Mouse (Mus musculus): ENCODE measurements around the gene Pkmyt1.
"Not testable (repeated sequence)": the region's sequence is repeated elsewhere in the genome, so short reads cannot be mapped to it uniquely, and the experiment has no call there.

The Pkmyt1 gene

DNA sequence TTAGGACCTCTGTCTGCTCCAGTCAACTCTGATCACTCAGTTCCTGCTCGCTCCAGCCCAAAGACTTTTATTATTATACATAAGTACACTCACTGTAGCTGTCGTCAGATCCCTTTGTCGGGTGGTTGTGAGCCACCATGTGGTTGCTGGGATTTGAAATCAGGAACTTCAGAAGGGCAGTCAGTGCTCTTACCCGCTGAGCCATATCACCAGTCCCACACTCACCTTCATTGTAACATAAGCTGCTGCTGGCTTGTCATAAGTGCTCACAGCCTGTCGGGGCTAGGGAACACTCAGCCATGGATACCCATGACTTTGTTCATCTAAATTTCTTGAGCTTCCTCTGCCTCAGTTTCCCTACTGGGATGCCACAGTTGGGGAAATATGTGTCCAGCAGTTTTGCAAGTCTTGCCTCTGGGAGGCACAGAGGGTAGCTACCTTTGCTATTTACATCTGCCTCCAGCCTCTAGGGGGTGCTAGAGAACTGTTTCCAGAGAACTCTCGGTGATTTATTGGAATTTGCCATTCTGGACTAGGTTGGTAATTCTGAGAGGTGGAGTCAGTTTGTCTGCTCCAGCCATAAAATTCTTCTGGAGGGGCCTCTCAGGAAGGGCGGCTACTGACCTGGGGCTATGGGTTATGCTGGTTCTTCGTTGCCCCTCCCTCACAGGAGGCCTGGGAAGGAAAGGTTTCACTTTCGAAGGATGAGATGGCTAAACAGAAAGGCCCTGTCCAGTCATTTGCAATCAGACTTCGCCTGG, 22.7 kb downstream of the Pkmyt1 start:
- DNase-seq, result peak; percentile 69

DNA sequence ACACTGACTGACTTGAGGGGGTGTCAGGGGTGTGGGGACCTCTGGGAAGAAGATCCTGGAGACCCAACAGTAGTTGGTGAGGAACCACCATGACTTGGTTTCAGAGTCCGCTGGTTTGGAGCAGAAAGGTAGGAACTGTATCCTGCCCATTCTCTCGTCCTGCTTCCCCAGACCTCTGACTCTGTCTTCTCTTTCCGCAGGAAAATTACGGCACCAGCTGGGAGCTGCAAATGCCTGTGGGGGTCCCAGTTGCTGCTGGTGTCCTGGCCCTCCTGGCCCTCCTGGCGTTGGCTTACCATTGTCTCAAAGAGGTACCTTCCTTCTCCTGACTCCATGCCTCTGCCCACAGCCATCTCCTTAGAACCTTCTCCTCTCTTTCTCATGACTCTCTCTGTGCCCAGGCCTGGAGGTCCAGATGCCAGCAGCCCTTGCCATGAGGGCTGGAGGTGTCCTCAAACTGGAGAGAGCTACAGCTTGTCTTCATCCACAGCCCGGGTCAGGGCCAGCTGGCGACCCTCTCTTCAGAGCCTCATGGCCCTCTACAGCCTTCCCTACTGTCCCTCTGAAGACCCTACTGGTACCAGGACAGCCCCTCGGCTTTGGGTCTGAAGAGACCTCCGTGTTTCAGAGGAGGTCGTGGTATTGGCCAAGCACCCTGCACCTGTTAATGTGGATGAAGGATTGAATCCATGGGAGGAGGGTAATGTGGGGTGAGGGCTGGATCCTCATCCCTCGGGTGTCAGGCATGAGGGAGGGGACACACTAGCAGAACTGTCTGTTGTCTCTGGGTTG, 23.5 kb downstream of the Pkmyt1 start:
- no peak for DNase-seq

DNA sequence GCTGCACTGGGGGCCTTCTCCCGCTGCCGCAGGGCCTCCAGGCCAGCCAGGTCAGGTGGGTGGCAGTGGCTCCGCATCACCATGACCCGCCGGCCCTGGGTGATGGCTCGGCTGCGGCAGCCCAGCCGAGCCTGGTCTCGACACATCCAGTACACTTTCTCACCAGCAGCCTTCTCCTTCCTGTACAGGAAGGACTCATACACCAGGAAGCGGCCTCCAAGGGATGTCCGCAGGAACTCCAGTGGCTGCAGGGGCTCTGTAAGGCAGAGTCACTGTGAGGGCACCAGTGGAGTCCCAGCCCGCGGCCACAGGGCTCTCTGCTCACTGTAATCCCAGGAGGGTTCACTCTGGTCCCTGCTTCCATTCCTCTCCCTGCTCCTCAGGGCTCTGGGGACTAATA, 29.6 kb downstream of the Pkmyt1 start:
- no peak for DNase-seq

DNA sequence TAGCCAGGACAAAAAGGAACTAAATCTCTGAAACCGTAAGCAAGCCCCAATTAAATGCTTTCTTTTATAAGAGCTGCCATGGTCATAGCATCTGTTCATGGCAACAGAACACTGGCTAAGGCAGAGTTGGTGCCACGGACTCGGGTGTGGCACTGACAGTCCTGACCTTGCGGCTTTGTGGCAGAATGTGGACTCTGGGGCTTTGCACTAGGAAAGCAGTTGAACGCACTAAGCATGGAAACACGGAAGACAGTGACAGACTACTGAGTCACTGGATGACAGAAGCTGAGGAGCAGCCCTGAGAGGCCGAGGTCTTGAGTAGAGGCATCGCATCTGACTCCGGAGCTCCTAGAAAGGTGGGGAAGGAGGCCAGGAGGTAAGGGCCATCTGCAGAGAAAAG, 31.4 kb downstream of the Pkmyt1 start:
- DNase-seq, result no peak

- no peak for DNase-seq
These were observed 32.7 kb downstream of the Pkmyt1 start for GRCm38 (mm10) chr17:23758801-23759200.

- no peak for DNase-seq
These were observed 34.1 kb downstream of the Pkmyt1 start for GRCm38 (mm10) chr17:23760231-23760630.

DNA sequence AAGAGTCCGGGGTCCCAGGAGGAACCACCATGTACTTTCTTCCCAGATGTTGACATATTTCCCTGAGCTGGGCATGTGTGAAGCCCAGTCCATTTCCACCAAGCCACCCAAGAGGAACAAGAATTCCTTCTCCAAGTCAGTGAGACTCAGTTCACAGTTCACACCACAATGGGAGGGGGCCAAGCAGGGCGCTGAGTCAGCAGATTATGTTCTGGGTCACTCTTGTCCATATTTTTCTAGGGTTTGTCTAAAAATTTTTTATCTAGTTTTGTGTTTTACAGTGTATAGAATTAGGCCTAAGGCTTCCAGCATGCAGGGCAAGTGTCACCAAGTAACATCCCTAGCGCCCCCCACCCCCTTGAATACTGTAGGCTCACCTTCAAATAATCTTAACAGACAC, 35.0 kb downstream of the Pkmyt1 start:
- no peak for DNase-seq

GRCm38 (mm10) chr17:23762976-23763375, 36.8 kb downstream of the Pkmyt1 start:
- no peak for DNase-seq

- no peak for DNase-seq
These were observed 44.4 kb downstream of the Pkmyt1 start for GRCm38 (mm10) chr17:23770493-23770892.

DNA sequence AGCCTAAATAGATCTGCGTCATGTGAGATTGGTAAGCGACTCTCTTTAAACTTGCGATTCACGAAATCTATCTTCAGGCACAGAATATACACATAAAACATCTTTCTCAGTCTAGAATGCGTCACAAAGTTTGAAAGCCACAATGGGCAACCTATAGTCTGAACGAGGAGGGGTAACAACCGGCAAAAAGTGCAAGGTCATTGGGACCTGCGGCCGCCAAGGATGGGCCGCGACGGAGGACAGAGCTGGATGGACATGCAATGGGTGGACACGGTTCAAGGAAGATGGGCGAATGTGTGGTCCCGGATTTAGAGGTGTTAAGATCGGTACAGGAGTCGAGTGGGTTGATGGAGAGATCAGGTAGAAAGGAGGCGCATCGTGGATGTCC, 44.8 kb downstream of the Pkmyt1 start:
- DNase-seq, result no peak

DNA sequence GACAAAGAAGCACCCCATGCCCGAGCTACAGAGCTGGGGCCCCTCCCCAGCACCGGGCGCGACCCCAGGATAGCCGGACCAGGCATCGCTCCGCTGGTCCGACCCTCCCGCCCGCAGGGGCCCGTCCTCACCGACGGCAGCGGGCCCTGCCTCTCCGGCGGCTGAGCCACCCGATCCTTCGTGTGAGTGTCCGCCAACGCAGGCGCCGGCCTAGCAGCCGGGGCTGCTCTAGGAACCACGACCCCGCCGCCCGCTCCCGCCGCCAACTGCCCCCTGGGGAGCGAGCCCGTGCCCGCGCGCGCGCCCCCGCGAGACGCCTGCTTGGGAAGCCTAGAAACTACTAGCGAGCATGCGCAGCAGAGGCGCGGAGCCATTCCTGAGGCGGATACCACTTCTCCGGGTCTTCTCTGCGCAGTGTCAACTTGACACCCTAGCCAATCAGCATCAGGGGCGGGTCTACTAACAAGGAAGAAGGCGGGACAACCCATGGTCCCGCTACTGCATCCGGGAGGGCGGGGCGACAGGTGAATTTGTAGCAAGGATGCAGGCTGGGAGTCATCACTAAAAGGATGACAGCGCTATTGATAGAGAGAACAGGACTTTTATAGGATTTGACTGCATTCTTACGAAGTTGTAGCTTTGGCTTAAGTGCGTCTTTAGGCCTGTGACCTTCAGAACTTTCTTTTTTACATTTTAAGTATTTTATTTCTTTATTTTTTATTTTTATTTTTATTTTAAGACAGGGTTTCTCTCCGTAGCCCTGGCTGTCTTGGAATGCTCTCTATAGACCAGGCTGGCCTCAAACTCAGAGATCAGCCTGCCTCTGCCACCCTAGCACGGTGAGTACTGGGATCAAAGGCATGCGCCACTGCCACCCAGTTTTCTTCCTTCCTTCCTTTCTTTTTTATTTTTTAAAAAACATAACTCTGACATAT, 45.4 kb downstream of the Pkmyt1 start, which contains the start of gene Flywch1:
Gene Flywch1, minus strand, starts transcription at position 319 of the 935 bp plus-strand sequence.
- DNase-seq, result peak; percentile 99

DNA sequence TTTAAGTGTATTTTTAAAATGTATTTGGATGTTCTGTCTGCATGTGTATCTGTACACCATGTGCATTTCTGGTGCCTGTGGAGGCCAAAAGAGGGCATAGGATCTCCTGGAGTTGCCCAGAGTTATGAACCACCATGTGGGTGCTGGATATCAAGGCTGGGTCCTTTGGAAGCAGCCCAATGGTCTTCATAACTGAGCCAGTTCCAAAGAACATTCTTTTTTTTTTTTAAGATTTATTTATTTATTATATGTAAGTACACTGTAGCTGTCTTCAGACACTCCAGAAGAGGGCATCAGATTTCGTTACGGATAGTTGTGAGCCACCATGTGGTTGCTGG, 46.1 kb downstream of the Pkmyt1 start:
- DNase-seq, result not testable (repeated sequence)

DNA sequence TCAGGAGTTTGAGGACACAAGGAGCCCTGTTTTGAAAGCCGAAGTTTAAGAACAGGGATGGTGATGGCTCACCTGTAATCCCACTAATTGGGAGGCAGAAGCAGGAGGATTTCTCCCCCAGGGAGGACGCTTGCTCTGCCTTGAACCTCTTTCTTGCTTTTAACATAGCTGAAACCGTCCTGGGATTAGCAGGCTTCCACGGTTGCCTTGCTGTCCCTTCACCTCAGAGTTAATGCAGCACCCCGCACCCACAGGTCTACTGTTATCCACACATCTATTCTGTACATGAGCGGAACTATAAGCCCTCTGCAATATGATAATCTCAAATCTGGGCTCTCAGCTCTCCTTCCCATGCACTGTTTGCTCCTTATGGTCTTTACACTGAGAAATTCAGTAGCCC, 47.5 kb downstream of the Pkmyt1 start:
- DNase-seq, result no peak

GRCm38 (mm10) chr17:23774090-23774489, 48.0 kb downstream of the Pkmyt1 start:
- DNase-seq, result peak; percentile 76

GRCm38 (mm10) chr17:23776216-23776615, 50.1 kb downstream of the Pkmyt1 start:
- no peak for DNase-seq

GRCm38 (mm10) chr17:23777141-23777540, 51.0 kb downstream of the Pkmyt1 start:
- DNase-seq, result no peak

DNA sequence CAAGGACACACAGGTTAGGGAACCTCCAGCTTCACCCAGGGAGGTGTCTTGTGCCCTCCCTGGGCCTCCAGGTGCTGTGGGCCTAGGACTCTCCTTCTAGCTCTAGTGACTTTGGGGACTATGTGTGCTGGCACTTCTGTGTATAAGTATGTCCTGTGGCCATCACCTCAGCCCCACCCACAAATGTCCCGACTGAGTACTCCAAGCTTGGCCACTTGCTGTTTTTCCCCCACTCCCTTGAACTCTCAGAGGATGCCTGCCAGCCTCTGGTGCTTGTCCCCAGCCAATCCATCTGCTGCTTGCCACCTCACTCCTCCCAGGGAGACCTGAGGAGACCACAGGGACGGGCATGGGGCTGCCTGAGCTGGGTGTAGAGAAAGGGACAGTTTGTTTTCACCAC, 52.3 kb downstream of the Pkmyt1 start:
- no peak for DNase-seq

DNA sequence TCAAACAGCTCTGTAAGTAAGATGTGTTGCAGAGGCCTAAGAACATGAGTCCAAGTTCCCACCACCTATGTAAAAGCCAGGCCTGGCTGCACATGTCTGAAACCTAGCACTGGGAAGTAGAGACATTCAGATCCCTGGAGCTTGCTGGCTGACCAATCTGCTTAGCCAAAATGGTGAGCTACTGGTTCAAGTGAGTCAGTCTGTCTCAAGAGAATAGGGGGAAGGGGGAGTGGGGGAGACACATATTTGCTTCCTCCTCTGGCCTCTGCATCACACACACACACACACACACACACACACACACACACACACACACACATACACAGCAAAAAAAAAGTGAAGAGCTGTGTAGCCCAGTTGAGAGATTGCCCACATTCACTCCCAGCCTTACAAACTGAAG, 57.2 kb downstream of the Pkmyt1 start:
- no peak for DNase-seq

DNA sequence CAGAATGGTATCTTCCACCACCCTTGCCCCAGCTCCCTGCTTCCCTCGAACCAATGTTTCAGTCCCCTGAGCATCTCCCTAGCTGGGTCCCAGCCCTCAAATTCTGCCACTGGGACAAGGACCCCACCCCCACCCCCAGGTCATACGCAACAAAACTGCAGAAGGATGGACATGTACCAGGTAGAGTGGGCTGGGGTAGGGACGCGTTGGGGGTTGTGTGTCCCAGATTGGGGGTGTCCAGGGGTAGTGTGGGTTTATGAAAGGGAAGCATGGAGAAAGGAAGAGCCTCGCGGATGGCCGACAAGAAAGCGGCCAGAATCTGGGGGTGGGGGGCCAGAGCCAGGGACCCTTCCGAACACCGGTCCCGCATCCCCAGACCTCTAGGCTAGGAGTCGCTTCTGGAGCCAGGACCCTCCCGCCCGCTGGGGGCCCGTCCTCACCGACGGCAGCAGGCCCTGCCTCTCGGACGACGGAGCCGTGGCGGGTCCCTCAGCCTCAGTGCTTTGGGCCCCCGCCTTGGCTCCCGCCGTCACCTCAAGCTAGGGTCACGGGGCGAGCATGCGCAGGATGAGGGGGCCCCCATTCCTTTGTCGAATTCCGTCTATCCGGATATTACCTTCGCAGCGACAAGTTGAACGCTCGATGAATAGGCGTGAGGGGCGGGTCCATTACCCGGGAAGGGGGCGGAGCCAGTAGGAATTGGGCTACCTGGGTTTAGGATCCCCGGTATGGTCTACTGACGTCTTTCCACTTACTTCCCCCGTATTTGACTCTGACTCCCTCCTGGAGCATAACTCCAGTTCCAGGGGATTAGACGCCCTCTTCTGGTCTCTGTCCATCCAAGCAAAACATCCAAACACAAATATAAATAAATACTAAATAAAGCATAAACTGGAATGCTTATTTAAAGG, 59.7 kb downstream of the Pkmyt1 start, which contains the start of gene Flywch2:
Gene Flywch2, minus strand, starts transcription at position 521 of the 911 bp plus-strand sequence.
- peak; percentile 95 for DNase-seq

All from cerebellum, adult 11 months (tissue).